Mouse (Mus musculus): ENCODE data around the gene Xirp1. TPM values are rescaled to one million over a fixed set of nuclear protein-coding genes. Genes with fewer than 3 reads are reported as not detected.

Gene Xirp1
- polyA plus RNA-seq, 1 experiment from 2014 or later, result 0.05 TPM

DNA sequence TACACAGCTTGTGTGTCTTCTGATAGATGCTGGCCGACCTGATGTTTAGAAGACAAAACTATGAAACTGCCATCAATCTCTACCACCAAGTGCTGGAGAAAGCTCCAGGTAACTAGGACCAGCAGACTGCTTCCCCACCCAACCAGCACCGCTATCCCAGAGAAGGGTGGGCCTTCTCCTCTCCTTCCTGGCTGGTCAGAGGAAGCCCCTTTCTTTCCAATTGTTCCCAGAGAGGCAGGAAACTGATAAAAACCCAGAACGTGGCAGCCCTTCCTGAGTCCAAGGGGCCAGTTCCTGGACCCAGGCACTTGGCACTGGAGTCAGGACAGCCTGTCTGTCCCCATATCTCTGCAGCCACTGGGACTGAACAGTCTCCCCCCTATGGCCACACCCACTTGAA, 59.2 kb downstream of the Xirp1 start:
- H3K9me3 ChIP-seq (ENCODE audit: control insufficient read depth, low read length), result no peaks in the 10 kb centered on the region
- no peak overlapping the region for H3K9ac ChIP-seq (ENCODE audit: low read length)
- H3K27ac ChIP-seq (replicated peaks), result no peak overlapping the region
- DNase-seq (ENCODE audit: low spot score) (no peak), ATAC-seq (ENCODE audit: low FRiP score, low TSS enrichment) (no peak)
- H3K36me3 ChIP-seq (ENCODE audit: control insufficient read depth, insufficient read depth, low read length), result no peaks in the 10 kb centered on the region
- no peak overlapping the region for H3K4me3 ChIP-seq (ENCODE audit: low read depth, low read length)
- no peak for TF ChIP-seq EP300 (optimal IDR thresholded peaks at IDR 0.05)
- TF ChIP-seq CTCF (IDR thresholded peaks at IDR 0.05; ENCODE audit: low read depth), result no peak
- H3K27me3 ChIP-seq (ENCODE audit: control insufficient read depth, insufficient read depth, low read length), result no peaks in the 10 kb centered on the region
- no peak overlapping the region for H3K4me2 ChIP-seq (replicated peaks; ENCODE audit: low read depth)
- H3K4me1 ChIP-seq (replicated peaks; ENCODE audit: control insufficient read depth, insufficient read depth), result no peaks in the 10 kb centered on the region
- WGBS, result 68% methylated on average over 3 of the region's 3 CpGs

Other genes starting within 250 kb of the Xirp1 start
- 0.01 and 0.04 TPM in 2 replicates for gene Scn11a, start 198.1 kb downstream of the Xirp1 start, polyA plus RNA-seq (2015; fragmentation: Nextera tagmentation; extraction: Ambion mirVana)
- gene Wdr48, start 128.7 kb downstream of the Xirp1 start, polyA plus RNA-seq (2015; fragmentation: Nextera tagmentation; extraction: Ambion mirVana), result 16.2 and 17.2 TPM in 2 replicates
- gene Gorasp1, start 86.0 kb downstream of the Xirp1 start, polyA plus RNA-seq (2015; fragmentation: Nextera tagmentation; extraction: Ambion mirVana), result 17.8 and 18.8 TPM in 2 replicates
- gene Ttc21a, start 86.0 kb downstream of the Xirp1 start, polyA plus RNA-seq (2015; fragmentation: Nextera tagmentation; extraction: Ambion mirVana), result 0.04 TPM in 2 replicates
- 5.5 and 5.6 TPM in 2 replicates for gene Csrnp1, start 38.9 kb downstream of the Xirp1 start, polyA plus RNA-seq (2015; fragmentation: Nextera tagmentation; extraction: Ambion mirVana)
- gene Cx3cr1, start 46.3 kb upstream of the Xirp1 start, polyA plus RNA-seq (2015; fragmentation: Nextera tagmentation; extraction: Ambion mirVana), result 8.6 and 9.5 TPM in 2 replicates
- gene Ccr8, start 68.5 kb upstream of the Xirp1 start, polyA plus RNA-seq (2015; fragmentation: Nextera tagmentation; extraction: Ambion mirVana), result 0.07 and 0.13 TPM in 2 replicates
- gene Slc25a38, start 86.8 kb upstream of the Xirp1 start, polyA plus RNA-seq (2015; fragmentation: Nextera tagmentation; extraction: Ambion mirVana), result 16.3 and 18.2 TPM in 2 replicates
- gene Rpsa, start 104.1 kb upstream of the Xirp1 start, polyA plus RNA-seq (2015; fragmentation: Nextera tagmentation; extraction: Ambion mirVana), result 941 and 957 TPM in 2 replicates
- gene Mobp, start 126.1 kb upstream of the Xirp1 start, polyA plus RNA-seq (2015; fragmentation: Nextera tagmentation; extraction: Ambion mirVana), result 0.32 and 0.51 TPM in 2 replicates